Mouse (Mus musculus) embryonic facial prominence, embryonic 15.5 days (tissue): ENCODE measurements around the gene Tmem183a. TPM values are rescaled to one million over a fixed set of nuclear protein-coding genes. Genes with fewer than 3 reads are reported as not detected.

Source experiments
- ATAC-seq: fragments of 200-750 bp; cut with Nextera tagmentation; 2 replicates; pipeline ENCODE4 v1.8.0; 2017; ENCODE audit warnings: low read depth, moderate TSS enrichment; ENCODE audit not compliant: insufficient number of reproducible peaks, low FRiP score, low TSS enrichment
- H3K27ac ChIP-seq: fragments of 300-500 bp; sonication (generic); replicated peaks from 2 replicates; pipeline ENCODE4 v1.5.1; 2015; ENCODE audit warnings: mild to moderate bottlenecking, inconsistent platforms
- H3K27me3 ChIP-seq: fragments of 300-500 bp; sonication (generic); 2 replicates; pipeline ENCODE4 v1.6.1; 2015; ENCODE audit warnings: inconsistent platforms
- H3K36me3 ChIP-seq: fragments of 300-500 bp; sonication (generic); 2 replicates; pipeline ENCODE4 v1.6.1; 2015; ENCODE audit warnings: mild to moderate bottlenecking, inconsistent platforms
- H3K4me1 ChIP-seq: fragments of 300-500 bp; sonication (generic); 2 replicates; pipeline ENCODE4 v1.6.1; 2015; ENCODE audit warnings: inconsistent platforms
- H3K4me2 ChIP-seq: fragments of 300-500 bp; sonication (generic); replicated peaks from 2 replicates; pipeline ENCODE4 v1.6.1; 2015; ENCODE audit warnings: mild to moderate bottlenecking, inconsistent platforms
- H3K4me3 ChIP-seq: fragments of 300-500 bp; sonication (generic); replicated peaks from 2 replicates; pipeline ENCODE4 v1.5.1; 2015; ENCODE audit warnings: mild to moderate bottlenecking, inconsistent platforms
- H3K9ac ChIP-seq: fragments of 300-500 bp; sonication (generic); 2 replicates; pipeline ENCODE4 v1.6.1; 2015; ENCODE audit warnings: inconsistent platforms
- H3K9me3 ChIP-seq: fragments of 300-500 bp; sonication (generic); replicated peaks from 2 replicates; pipeline ENCODE4 v1.6.1; 2016; ENCODE audit warnings: inconsistent platforms
- WGBS: fragments of 180-500 bp; shearing (Covaris S2); methylation state at CpG from one replicate; pipeline ENCODE4 v1.1.7; 2015; 5-methylcytosine and 5-hydroxymethylcytosine counted together
- polyA plus RNA-seq: library from polyadenylated mRNA; unstranded; fragments of >200 nt; fragmentation: Nextera tagmentation; extraction: Ambion mirVana; gene quantifications from 2 replicates; pipeline ENCODE4 v1.2.1, GENCODE M21; 2015

Gene Tmem183a
- polyA plus RNA-seq, 1 experiment from 2014 or later = 70.3 TPM

DNA sequence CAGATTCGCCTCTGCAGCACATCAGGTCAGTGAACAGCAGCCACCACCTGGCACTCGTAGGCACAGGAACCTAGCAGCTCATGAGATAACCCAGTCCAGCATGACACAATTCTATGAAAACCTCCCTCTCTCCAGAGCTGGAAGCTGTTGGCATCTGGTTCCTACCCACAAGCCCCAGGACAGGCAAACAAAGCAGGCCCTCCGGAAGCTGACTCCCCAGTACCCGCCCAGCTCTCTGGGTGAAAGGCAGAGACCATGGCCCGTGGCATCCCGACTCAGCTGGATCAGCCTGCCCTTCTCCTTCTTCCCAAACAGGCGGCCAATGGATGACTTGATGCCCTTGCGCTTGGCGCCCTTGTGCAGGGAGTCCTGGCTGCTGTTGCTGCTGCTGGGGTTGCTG is 45.4 kb downstream of the Tmem183a start:
- Histone ChIP-seq H3K36me3 (no peaks in the 10 kb centered on the region), H3K27me3 (no peaks in the 10 kb centered on the region), H3K4me3 (no peak overlapping the region), H3K27ac (no peak overlapping the region), H3K4me2 (no peak overlapping the region), H3K9me3 (no peaks in the 10 kb centered on the region), H3K9ac (no peak overlapping the region), H3K4me1 (peaks cover 9% of the 10 kb centered on the region; the same call in 1 of the 2 replicates)
- no peak for ATAC-seq
- WGBS = 84% methylated on average over 9 of the region's 9 CpGs

DNA sequence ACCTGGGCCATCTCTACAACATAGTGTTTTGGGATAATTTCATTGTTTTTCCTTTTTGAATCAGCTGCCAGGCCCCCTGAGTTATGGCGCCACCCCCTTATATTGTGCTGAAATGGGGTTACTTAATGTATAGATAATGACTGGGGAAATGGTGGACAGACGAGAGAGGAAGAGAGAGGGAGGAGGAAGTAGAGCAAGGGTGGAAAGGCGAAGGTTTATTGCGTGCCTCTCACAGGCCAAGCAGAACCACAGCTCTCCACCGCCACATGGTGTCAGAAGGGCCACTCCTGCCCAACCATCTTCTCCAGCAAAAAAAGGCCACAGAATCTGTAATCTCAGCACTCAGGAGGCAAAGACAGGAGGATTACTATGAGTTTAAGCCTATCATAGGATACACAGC is 46.6 kb downstream of the Tmem183a start:
- WGBS = 84% methylated on average over 5 of the region's 5 CpGs
- H3K4me1 ChIP-seq = no peaks in the 10 kb centered on the region
- no peak overlapping the region for H3K27ac ChIP-seq
- ATAC-seq = no peak
- H3K36me3 ChIP-seq = no peaks in the 10 kb centered on the region
- H3K9ac ChIP-seq = no peak overlapping the region
- H3K4me2 ChIP-seq = no peak overlapping the region
- no peaks in the 10 kb centered on the region for H3K27me3 ChIP-seq
- H3K4me3 ChIP-seq = no peak overlapping the region
- H3K9me3 ChIP-seq = no peaks in the 10 kb centered on the region

- 83% methylated on average over 7 of the region's 7 CpGs for WGBS
- H3K4me1 ChIP-seq = no peaks in the 10 kb centered on the region
- H3K4me3 ChIP-seq = no peak overlapping the region
- no peak overlapping the region for H3K27ac ChIP-seq
- no peak overlapping the region for H3K4me2 ChIP-seq
- H3K9ac ChIP-seq = no peak overlapping the region
- H3K27me3 ChIP-seq = no peaks in the 10 kb centered on the region
- no peaks in the 10 kb centered on the region for H3K9me3 ChIP-seq
- no peak for ATAC-seq
- H3K36me3 ChIP-seq = no peaks in the 10 kb centered on the region
Observed at GRCm38 (mm10) chr1:134311760-134312159, 50.0 kb downstream of the Tmem183a start.

GRCm38 (mm10) chr1:134310729-134311128 is 51.0 kb downstream of the Tmem183a start:
- ATAC-seq = no peak
- Histone ChIP-seq H3K36me3 (no peaks in the 10 kb centered on the region), H3K4me1 (no peaks in the 10 kb centered on the region), H3K27me3 (no peaks in the 10 kb centered on the region), H3K4me3 (no peak overlapping the region), H3K9ac (no peak overlapping the region), H3K4me2 (no peak overlapping the region), H3K9me3 (no peaks in the 10 kb centered on the region), H3K27ac (no peak overlapping the region)
- WGBS = 91% methylated on average over 3 of the region's 3 CpGs

DNA sequence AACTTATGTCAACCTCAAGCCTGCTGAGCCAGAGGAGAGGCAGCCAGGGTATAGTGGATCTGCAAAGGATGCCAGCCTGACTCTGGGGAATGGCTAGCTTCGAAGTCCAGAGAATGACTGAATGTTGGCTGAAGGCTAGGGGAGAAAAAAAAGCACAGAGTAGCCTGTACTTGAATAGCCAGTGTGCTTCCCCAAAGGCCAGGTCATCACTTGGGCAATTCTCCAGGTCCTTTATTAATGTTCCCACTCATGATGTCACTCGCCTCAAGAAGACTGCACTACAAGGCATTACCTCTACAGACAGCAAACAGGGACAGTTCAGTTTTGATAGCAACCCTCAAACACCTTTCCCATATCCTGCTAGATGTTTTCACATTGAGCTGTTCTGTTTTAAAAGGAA is 51.5 kb downstream of the Tmem183a start:
- H3K4me3 ChIP-seq = no peak overlapping the region
- WGBS = 90% methylated on average over 2 of the region's 2 CpGs
- no peak for ATAC-seq
- no peak overlapping the region for H3K27ac ChIP-seq
- H3K9ac ChIP-seq = no peak overlapping the region
- H3K4me2 ChIP-seq = no peak overlapping the region
- no peaks in the 10 kb centered on the region for H3K9me3 ChIP-seq
- no peaks in the 10 kb centered on the region for H3K27me3 ChIP-seq
- no peaks in the 10 kb centered on the region for H3K4me1 ChIP-seq
- no peaks in the 10 kb centered on the region for H3K36me3 ChIP-seq

DNA sequence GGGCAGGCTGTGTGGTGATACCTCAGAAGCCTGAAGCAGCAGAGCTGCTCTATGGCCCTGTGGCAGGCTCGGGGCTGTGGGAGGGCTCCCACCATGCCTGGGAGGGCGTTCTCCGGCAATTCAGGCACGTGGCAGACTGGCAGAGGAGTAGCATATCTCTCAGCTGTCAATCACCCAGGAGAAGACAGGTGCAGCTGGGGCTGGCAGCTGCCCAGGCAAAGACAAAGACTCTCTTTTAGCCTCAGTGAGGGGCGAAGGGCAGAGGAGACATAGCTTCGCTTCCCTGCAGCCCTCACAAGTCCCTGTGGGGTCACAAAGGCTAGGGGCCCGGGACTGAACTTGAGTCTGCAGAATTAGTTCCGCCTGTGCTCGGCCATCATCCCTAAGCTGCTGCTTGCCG is 54.4 kb downstream of the Tmem183a start:
- no peak for ATAC-seq
- 47% methylated on average over 10 of the region's 10 CpGs for WGBS
- Histone ChIP-seq H3K4me2 (no peak overlapping the region), H3K27ac (no peak overlapping the region), H3K9me3 (no peaks in the 10 kb centered on the region), H3K4me1 (peaks cover 13% of the 10 kb centered on the region), H3K36me3 (no peaks in the 10 kb centered on the region), H3K9ac (no peak overlapping the region), H3K4me3 (no peak overlapping the region), H3K27me3 (no peaks in the 10 kb centered on the region)

DNA sequence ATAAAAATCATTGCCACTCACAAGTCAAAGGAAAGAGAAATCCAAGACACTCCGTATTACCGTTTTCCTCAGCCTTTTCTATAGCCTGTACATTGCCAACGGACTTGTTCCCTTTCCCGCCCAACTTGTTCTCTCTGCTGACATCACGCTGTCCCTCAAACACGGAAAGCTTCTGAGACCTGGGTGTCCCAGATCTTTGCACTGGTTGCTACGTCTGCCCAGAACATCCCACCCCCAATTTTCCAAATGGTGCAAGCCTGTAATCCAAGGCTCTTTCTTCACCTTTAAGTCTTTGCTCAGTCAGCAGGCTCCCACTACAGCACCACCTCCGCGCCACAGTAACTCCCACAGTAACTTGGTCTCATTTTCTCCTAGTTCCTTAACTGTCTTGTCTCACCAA is 56.8 kb downstream of the Tmem183a start:
- H3K27me3 ChIP-seq = peaks cover 5% of the 10 kb centered on the region; the same call in 1 of the 2 replicates
- WGBS = 89% methylated on average over 9 of the region's 9 CpGs

GRCm38 (mm10) chr1:134302568-134303238 is 59.1 kb downstream of the Tmem183a start:
- H3K27me3 ChIP-seq = peaks cover 25% of the 10 kb centered on the region
- H3K27ac ChIP-seq = peak overlapping the region; percentile 77
- no peak overlapping the region for H3K4me2 ChIP-seq
- H3K4me1 ChIP-seq = peaks cover 30% of the 10 kb centered on the region
- H3K9ac ChIP-seq = no peak overlapping the region
- H3K4me3 ChIP-seq = no peak overlapping the region
- no peaks in the 10 kb centered on the region for H3K9me3 ChIP-seq
- WGBS = 16% methylated on average over 8 of the region's 8 CpGs
- 0 out of 2 replicates have a peak, but pooled peaks have one; percentile 19 for ATAC-seq
- H3K36me3 ChIP-seq = no peaks in the 10 kb centered on the region

More for the DNA sequence above, 56.8 kb downstream of the Tmem183a start:
- H3K4me3 ChIP-seq = no peak overlapping the region
- H3K9ac ChIP-seq = no peak overlapping the region
- ATAC-seq = no peak
- H3K36me3 ChIP-seq = no peaks in the 10 kb centered on the region
- peaks cover 16% of the 10 kb centered on the region for H3K4me1 ChIP-seq
- H3K27ac ChIP-seq = no peak overlapping the region
- no peak overlapping the region for H3K4me2 ChIP-seq
- no peaks in the 10 kb centered on the region for H3K9me3 ChIP-seq

- H3K4me3 ChIP-seq = peak overlapping the region; percentile 49
- 4% methylated on average over 49 of the region's 59 CpGs for WGBS
- ATAC-seq = 0 out of 2 replicates have a peak, but pooled peaks have one; percentile 16
Observed at GRCm38 (mm10) chr1:134298636-134299411, 63.0 kb downstream of the Tmem183a start.

GRCm38 (mm10) chr1:134297265-134297664 is 64.5 kb downstream of the Tmem183a start:
- no peak for ATAC-seq
- 80% methylated on average over 8 of the region's 8 CpGs for WGBS

More at GRCm38 (mm10) chr1:134298636-134299411, 63.0 kb downstream of the Tmem183a start:
- Histone ChIP-seq H3K9ac (peak overlapping the region; percentile 24; the same call in 1 of the 2 replicates), H3K36me3 (no peaks in the 10 kb centered on the region), H3K9me3 (no peaks in the 10 kb centered on the region), H3K27me3 (peaks cover 25% of the 10 kb centered on the region), H3K4me2 (peak overlapping the region; percentile 95), H3K4me1 (peaks cover 30% of the 10 kb centered on the region), H3K27ac (no peak overlapping the region)

More at GRCm38 (mm10) chr1:134297265-134297664, 64.5 kb downstream of the Tmem183a start:
- Histone ChIP-seq H3K9me3 (no peaks in the 10 kb centered on the region), H3K27me3 (peaks cover 25% of the 10 kb centered on the region), H3K4me2 (no peak overlapping the region), H3K4me3 (no peak overlapping the region), H3K4me1 (peaks cover 20% of the 10 kb centered on the region), H3K36me3 (no peaks in the 10 kb centered on the region), H3K9ac (no peak overlapping the region), H3K27ac (no peak overlapping the region)
